Mouse (Mus musculus): Measurements from ENCODE around the gene Khdrbs1.
"Not testable (repeated sequence)": the region's sequence is repeated elsewhere in the genome, so short reads cannot be mapped to it uniquely, and the experiment has no call there.

Khdrbs1 gene

GRCm38 (mm10) chr4:129742232-129743009 is at the start of gene Khdrbs1:
Gene Khdrbs1 (minus strand): TSS chr4:129742303.
- DNase-seq, result peak; percentile 97

GRCm38 (mm10) chr4:129791399-129791798 is 49.3 kb upstream of the Khdrbs1 start:
- DNase-seq, result no peak

GRCm38 (mm10) chr4:129790475-129790874 is 48.4 kb upstream of the Khdrbs1 start:
- DNase-seq, result no peak

GRCm38 (mm10) chr4:129789635-129790034 is 47.5 kb upstream of the Khdrbs1 start:
- no peak for DNase-seq

- peak; percentile 40 for DNase-seq
These were observed 46.6 kb upstream of the Khdrbs1 start for GRCm38 (mm10) chr4:129788693-129789092.

- DNase-seq, result peak; percentile 58
These were observed 43.1 kb upstream of the Khdrbs1 start for GRCm38 (mm10) chr4:129785178-129785577.

GRCm38 (mm10) chr4:129783506-129783905 is 41.4 kb upstream of the Khdrbs1 start:
- no peak for DNase-seq

GRCm38 (mm10) chr4:129782857-129783331 is 40.8 kb upstream of the Khdrbs1 start:
- no peak for DNase-seq

- peak; percentile 52 for DNase-seq
These were observed 40.0 kb upstream of the Khdrbs1 start for GRCm38 (mm10) chr4:129781881-129782675.

- no peak for DNase-seq
These were observed 29.8 kb upstream of the Khdrbs1 start for GRCm38 (mm10) chr4:129771672-129772521.

GRCm38 (mm10) chr4:129771314-129771671 is 29.2 kb upstream of the Khdrbs1 start:
- no peak for DNase-seq

- no peak for DNase-seq
These were observed 28.5 kb upstream of the Khdrbs1 start for GRCm38 (mm10) chr4:129770600-129770999.

GRCm38 (mm10) chr4:129768742-129769141 is 26.6 kb upstream of the Khdrbs1 start:
- DNase-seq, result not testable (repeated sequence)

GRCm38 (mm10) chr4:129767782-129768181 is 25.7 kb upstream of the Khdrbs1 start:
- DNase-seq, result no peak

- DNase-seq, result no peak
These were observed 23.2 kb upstream of the Khdrbs1 start for GRCm38 (mm10) chr4:129765351-129765750.

- DNase-seq, result not testable (repeated sequence)
These were observed 20.4 kb upstream of the Khdrbs1 start for GRCm38 (mm10) chr4:129762496-129762895.

GRCm38 (mm10) chr4:129761606-129762005 is 19.5 kb upstream of the Khdrbs1 start:
- peak; percentile 26 for DNase-seq

GRCm38 (mm10) chr4:129755455-129755854 is 13.4 kb upstream of the Khdrbs1 start:
- DNase-seq, result no peak

GRCm38 (mm10) chr4:129754742-129755141 is 12.6 kb upstream of the Khdrbs1 start:
- peak; percentile 8 for DNase-seq

GRCm38 (mm10) chr4:129750430-129750829 is 8.3 kb upstream of the Khdrbs1 start:
- DNase-seq, result no peak

GRCm38 (mm10) chr4:129746591-129746990 is 4.5 kb upstream of the Khdrbs1 start:
- no peak for DNase-seq

GRCm38 (mm10) chr4:129746106-129746505 is 4.0 kb upstream of the Khdrbs1 start:
- no peak for DNase-seq

GRCm38 (mm10) chr4:129743494-129743893 is 1.4 kb upstream of the Khdrbs1 start:
- DNase-seq, result no peak
